Mouse (Mus musculus) induced T-regulatory cell, adult 2 months (primary cell): ENCODE measurements around the gene Srpk3.
A peak's percentile ranks its signal among the peaks of the same experiment; 100 is the strongest.

ENCODE experiments used
- DNase-seq: peaks from one replicate; pipeline ENCODE4 v3.0.0-alpha.2; 2012; ENCODE audit warnings: low read depth

Srpk3 gene

GRCm38 (mm10) chrX:73805814-73806213, 31.6 kb downstream of the Srpk3 start:
- no peak for DNase-seq

GRCm38 (mm10) chrX:73815072-73815471, 40.9 kb downstream of the Srpk3 start:
- no peak for DNase-seq

GRCm38 (mm10) chrX:73816596-73817314, 42.5 kb downstream of the Srpk3 start:
- DNase-seq = no peak

GRCm38 (mm10) chrX:73823747-73824146, 49.5 kb downstream of the Srpk3 start:
- DNase-seq = no peak

- DNase-seq = peak; percentile 31
These were observed 50.3 kb downstream of the Srpk3 start, which contains the start of gene Pdzd4 for GRCm38 (mm10) chrX:73824185-73825151. Pdzd4 (minus strand) TSS chrX:73824969.
